In the genomic region with DNA sequence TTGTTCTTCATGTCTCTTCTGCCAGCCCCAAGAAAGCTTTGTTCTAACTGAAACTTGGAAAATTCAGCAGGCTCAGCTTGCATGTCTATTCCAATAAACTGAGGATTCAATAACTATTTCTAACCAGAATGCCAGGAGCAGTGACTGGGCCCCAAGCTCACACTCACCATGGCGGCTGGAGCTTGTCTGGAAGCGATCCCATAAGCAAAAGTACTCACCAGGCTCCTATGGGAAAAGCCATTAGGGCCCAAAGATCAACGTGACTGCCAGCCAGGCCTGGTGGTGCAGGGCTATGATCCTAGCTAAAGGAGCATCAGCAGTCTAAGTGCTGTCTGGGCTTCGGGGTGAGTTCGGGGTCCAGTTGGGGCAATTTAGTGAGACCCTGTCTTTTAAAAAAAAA, we compare ENCODE assay signal across 16 mouse cellular contexts.
"Had no signal": no experiment of that assay in that cellular context is flagged by ENCODE, and none has a peak within 500 bp of the region (broad histone marks: within the 10 kb centered on the region; RNA-seq: fewer than 3 reads in every experiment).

No protein-coding gene starts in this region.

- H3K27ac ChIP-seq: neural tube, embryonic 12.5 days; neural tube, embryonic 15.5 days; stomach, embryonic 15.5 days; stomach, postnatal 0 days had no signal

- H3K9me3 ChIP-seq: neural tube, embryonic 12.5 days; neural tube, embryonic 15.5 days; stomach, embryonic 15.5 days had no signal

- H3K27me3 ChIP-seq: neural tube, embryonic 12.5 days; neural tube, embryonic 15.5 days; stomach, embryonic 15.5 days had no signal

- DNase-seq: retina, postnatal 1 day; right cerebral cortex, adult 18-20 months; right cerebral cortex, postnatal 14 days; right cerebral cortex, postnatal 25 days; right cerebral cortex, postnatal 4 days; spleen, adult 18-20 months; thymus, adult 18-20 months; thymus, adult 2 months; thymus, postnatal 14 days; thymus, postnatal 25 days; thymus, postnatal 36 days; thymus, postnatal 4 days had no signal

- H3K4me3 ChIP-seq: neural tube, embryonic 12.5 days; neural tube, embryonic 15.5 days; stomach, embryonic 15.5 days had no signal

- H3K9ac ChIP-seq: neural tube, embryonic 12.5 days; neural tube, embryonic 15.5 days; stomach, embryonic 15.5 days had no signal

- H3K4me2 ChIP-seq: neural tube, embryonic 12.5 days; neural tube, embryonic 15.5 days; stomach, embryonic 15.5 days had no signal

- H3K36me3 ChIP-seq: neural tube, embryonic 12.5 days; neural tube, embryonic 15.5 days; stomach, embryonic 15.5 days had no signal

- H3K4me1 ChIP-seq: neural tube, embryonic 12.5 days; neural tube, embryonic 15.5 days; stomach, embryonic 15.5 days had no signal
